Mouse (Mus musculus): ENCODE measurements around the gene Clec4f.
"Not testable (repeated sequence)": the region's sequence is repeated elsewhere in the genome, so short reads cannot be mapped to it uniquely, and the experiment has no call there.

Clec4f gene

GRCm38 (mm10) chr6:83656087-83656486, at the start of gene Clec4f:
Gene Clec4f (minus strand): TSS chr6:83656187.
- no peak for DNase-seq (ENCODE audit: low read depth, low spot score)

- DNase-seq (ENCODE audit: low read depth, low spot score), result no peak
Observed at GRCm38 (mm10) chr6:83704701-83705100, 48.7 kb upstream of the Clec4f start.

GRCm38 (mm10) chr6:83704294-83704693, 48.3 kb upstream of the Clec4f start:
- no peak for DNase-seq (ENCODE audit: low read depth, low spot score)

GRCm38 (mm10) chr6:83703722-83704078, 47.7 kb upstream of the Clec4f start:
- DNase-seq (ENCODE audit: low read depth, low spot score), result no peak

GRCm38 (mm10) chr6:83703000-83703721, 47.2 kb upstream of the Clec4f start:
- DNase-seq (ENCODE audit: low read depth, low spot score), result no peak

GRCm38 (mm10) chr6:83702146-83702999, 46.4 kb upstream of the Clec4f start:
- DNase-seq (ENCODE audit: low read depth, low spot score), result no peak

- no peak for DNase-seq (ENCODE audit: low read depth, low spot score)
Observed at GRCm38 (mm10) chr6:83701001-83701400, 45.0 kb upstream of the Clec4f start.

GRCm38 (mm10) chr6:83699971-83700370, 44.0 kb upstream of the Clec4f start:
- DNase-seq (ENCODE audit: low read depth, low spot score), result no peak

- DNase-seq (ENCODE audit: low read depth, low spot score), result no peak
Observed at GRCm38 (mm10) chr6:83697932-83698331, 41.9 kb upstream of the Clec4f start.

- DNase-seq (ENCODE audit: low read depth, low spot score), result no peak
Observed at GRCm38 (mm10) chr6:83696684-83697083, 40.7 kb upstream of the Clec4f start.

GRCm38 (mm10) chr6:83695731-83696130, 39.7 kb upstream of the Clec4f start:
- no peak for DNase-seq (ENCODE audit: low read depth, low spot score)

GRCm38 (mm10) chr6:83693835-83694234, 37.8 kb upstream of the Clec4f start:
- DNase-seq (ENCODE audit: low read depth, low spot score), result no peak

- DNase-seq (ENCODE audit: low read depth, low spot score), result no peak
Observed at GRCm38 (mm10) chr6:83692962-83693361, 37.0 kb upstream of the Clec4f start.

GRCm38 (mm10) chr6:83690936-83691335, 34.9 kb upstream of the Clec4f start:
- DNase-seq (ENCODE audit: low read depth, low spot score), result no peak

GRCm38 (mm10) chr6:83690277-83690676, 34.3 kb upstream of the Clec4f start:
- DNase-seq (ENCODE audit: low read depth, low spot score), result no peak

GRCm38 (mm10) chr6:83689374-83689773, 33.4 kb upstream of the Clec4f start:
- no peak for DNase-seq (ENCODE audit: low read depth, low spot score)

- DNase-seq (ENCODE audit: low read depth, low spot score), result no peak
Observed at GRCm38 (mm10) chr6:83677757-83678156, 21.8 kb upstream of the Clec4f start, which contains the start of gene Cd207. Gene Cd207 (minus strand): TSS chr6:83677857.

GRCm38 (mm10) chr6:83673395-83673794, 17.4 kb upstream of the Clec4f start:
- DNase-seq (ENCODE audit: low read depth, low spot score), result peak; percentile 50

GRCm38 (mm10) chr6:83665009-83665408, 9.0 kb upstream of the Clec4f start:
- DNase-seq (ENCODE audit: low read depth, low spot score), result no peak

- no peak for DNase-seq (ENCODE audit: low read depth, low spot score)
Observed at GRCm38 (mm10) chr6:83660821-83661220, 4.8 kb upstream of the Clec4f start.

GRCm38 (mm10) chr6:83646715-83647114, 9.3 kb downstream of the Clec4f start:
- no peak for DNase-seq (ENCODE audit: low read depth, low spot score)

- DNase-seq (ENCODE audit: low read depth, low spot score), result no peak
Observed at GRCm38 (mm10) chr6:83635329-83635728, 20.7 kb downstream of the Clec4f start.

GRCm38 (mm10) chr6:83634631-83635030, 21.4 kb downstream of the Clec4f start:
- not testable (repeated sequence) for DNase-seq (ENCODE audit: low read depth, low spot score)

All from brain, embryonic 18.5 days (tissue).